Mouse (Mus musculus): ENCODE data around the gene Cntnap2.
"Not testable (repeated sequence)": the region's sequence is repeated elsewhere in the genome, so short reads cannot be mapped to it uniquely, and the experiment has no call there.

GRCm38 (mm10) chr6:47174580-47175294 lies 2115.6 kb downstream of the Cntnap2 start:
- TF ChIP-seq BHLHE40 (IDR thresholded peaks at IDR 0.05; ENCODE audit: low read depth, low read length); CHD1 (IDR thresholded peaks at IDR 0.05; ENCODE audit: low read depth, low read length); POLR2A (IDR thresholded peaks at IDR 0.05; ENCODE audit: low read depth, low read length); E2F4 (IDR thresholded peaks at IDR 0.05; ENCODE audit: insufficient replicate concordance, low read depth, low read length); EP300 (IDR thresholded peaks at IDR 0.05; ENCODE audit: low read length); TCF12 (IDR thresholded peaks at IDR 0.05; ENCODE audit: low read depth, low read length); ETS1 (conservative IDR thresholded peaks at IDR 0.05; ENCODE audit: low read depth, low read length); CHD2 (IDR thresholded peaks at IDR 0.05; ENCODE audit: low read length); RAD21 (IDR thresholded peaks at IDR 0.05; ENCODE audit: low read depth, low read length); USF2 (conservative IDR thresholded peaks at IDR 0.05; ENCODE audit: low read depth, low read length); CTCF (conservative IDR thresholded peaks at IDR 0.05 in 1 of 2, IDR thresholded peaks at IDR 0.05 in 1 of 2; ENCODE audit: low read depth in 2 of 2, low read length in 2 of 2); JUND (conservative IDR thresholded peaks at IDR 0.05; ENCODE audit: low read depth, low read length); ELF1 (IDR thresholded peaks at IDR 0.05; ENCODE audit: low read depth, low read length): not testable (repeated sequence)
